Mouse (Mus musculus) CH12.LX (cell line): ENCODE data around the gene Pip5k1b. TPM values are rescaled to one million over a fixed set of nuclear protein-coding genes. Genes with fewer than 3 reads are reported as not detected.

Experiments
- DNase-seq: peaks from one replicate; pipeline ENCODE4 v3.0.0-alpha.2; 2013; ENCODE audit errors: extremely low read depth
- H3K27ac ChIP-seq: 2 replicates; pipeline ENCODE4 v1.5.1; 2012; ENCODE audit warnings: low read depth, mild to moderate bottlenecking, control low read depth, moderate library complexity; ENCODE audit not compliant: insufficient read depth
- H3K27me3 ChIP-seq: replicated peaks from 2 replicates; pipeline ENCODE3; 2012; ENCODE audit warnings: inconsistent platforms
- H3K36me3 ChIP-seq, 2 experiments: replicated peaks in 1 of 2; 2 replicates each; pipeline versions ENCODE3 to v1.6.1; 2012; ENCODE audit warnings: inconsistent platforms in 1 of 2, low read length in 1 of 2, mild to moderate bottlenecking in 1 of 2, mixed read lengths in 1 of 2, moderate library complexity in 1 of 2; ENCODE audit not compliant: control insufficient read depth in 1 of 2, insufficient read depth in 1 of 2
- H3K4me1 ChIP-seq, 2 experiments: 2 replicates each; pipeline ENCODE4 v1.6.1; 2012; ENCODE audit warnings: inconsistent platforms in 1 of 2, moderate library complexity in 1 of 2; ENCODE audit not compliant: insufficient read depth in 2 of 2, control insufficient read depth in 1 of 2
- H3K4me2 ChIP-seq: 2 replicates; pipeline ENCODE4 v1.6.1; 2012; ENCODE audit warnings: low read depth, mild to moderate bottlenecking, control low read depth; ENCODE audit not compliant: poor library complexity, insufficient read depth, severe bottlenecking
- H3K4me3 ChIP-seq, 3 experiments: fragments of 150-350 bp in 1 of 3; sonication (generic) in 1 of 3; replicated peaks in 1 of 3; 2 replicates each; pipeline versions ENCODE3 to v1.5.1; 2011 to 2012; ENCODE audit warnings: low read depth in 2 of 3, low read length in 2 of 3, mild to moderate bottlenecking in 2 of 3, moderate library complexity in 2 of 3, control low read depth in 1 of 3, improper control_type of control experiment in 1 of 3, inconsistent platforms in 1 of 3, mixed read lengths in 1 of 3; ENCODE audit not compliant: poor library complexity in 1 of 3
- H3K79me2 ChIP-seq: replicated peaks from 2 replicates; pipeline ENCODE4 v1.6.1; 2012; ENCODE audit warnings: mild to moderate bottlenecking, moderate library complexity; ENCODE audit not compliant: control insufficient read depth, poor library complexity, insufficient read depth, severe bottlenecking; ENCODE audit errors: extremely low read depth
- H3K9ac ChIP-seq: 2 replicates; pipeline ENCODE4 v1.6.1; 2012; ENCODE audit warnings: low read depth, mild to moderate bottlenecking, control low read depth, moderate library complexity; ENCODE audit not compliant: insufficient read depth
- H3K9me3 ChIP-seq: replicated peaks from 2 replicates; pipeline ENCODE3; 2012; ENCODE audit warnings: low read length, inconsistent platforms, mixed read lengths
- CHD1 ChIP-seq: IDR thresholded peaks from 2 replicates; pipeline ENCODE4 v1.6.1; 2012; ENCODE audit warnings: low read depth, low read length, improper control_type of control experiment, inconsistent platforms
- CHD2 ChIP-seq: IDR thresholded peaks from 2 replicates; pipeline ENCODE4 v1.6.1; 2011; ENCODE audit warnings: low read length, improper control_type of control experiment
- CTCF ChIP-seq, 2 experiments: IDR thresholded peaks in 1 of 2; conservative IDR thresholded peaks in 1 of 2; 2 replicates each; pipeline ENCODE4 v1.5.1; 2011 to 2012; ENCODE audit warnings: low read depth in 2 of 2, low read length in 2 of 2, improper control_type of control experiment in 1 of 2, inconsistent platforms in 1 of 2, mild to moderate bottlenecking in 1 of 2, moderate library complexity in 1 of 2
- ELF1 ChIP-seq: IDR thresholded peaks from 2 replicates; pipeline ENCODE4 v1.6.1; 2014; ENCODE audit warnings: low read depth, mild to moderate bottlenecking, inconsistent platforms, low read length, improper control_type of control experiment
- EP300 ChIP-seq: IDR thresholded peaks from 2 replicates; pipeline ENCODE4 v1.6.1; 2011; ENCODE audit warnings: low read length, improper control_type of control experiment
- ETS1 ChIP-seq: conservative IDR thresholded peaks from 2 replicates; pipeline ENCODE4 v1.6.1; 2012; ENCODE audit warnings: low read depth, mild to moderate bottlenecking, inconsistent platforms, low read length, improper control_type of control experiment, moderate library complexity
- GABPA ChIP-seq: IDR thresholded peaks from 2 replicates; pipeline ENCODE4 v1.6.1; 2012; ENCODE audit warnings: low read depth, low read length, improper control_type of control experiment, inconsistent platforms; ENCODE audit not compliant: insufficient replicate concordance
- HCFC1 ChIP-seq: IDR thresholded peaks from 2 replicates; pipeline ENCODE4 v1.6.1; 2012; ENCODE audit warnings: low read depth, mild to moderate bottlenecking, inconsistent platforms, low read length, improper control_type of control experiment
- IRF4 ChIP-seq: IDR thresholded peaks from 2 replicates; pipeline ENCODE4 v1.6.1; 2014; ENCODE audit warnings: low read depth, mild to moderate bottlenecking, inconsistent platforms, low read length, improper control_type of control experiment
- JUN ChIP-seq: IDR thresholded peaks from 2 replicates; pipeline ENCODE4 v1.6.1; 2011; ENCODE audit warnings: low read depth, mild to moderate bottlenecking, low read length, improper control_type of control experiment, moderate library complexity; ENCODE audit not compliant: insufficient read depth
- KAT2A ChIP-seq: IDR thresholded peaks from 2 replicates; pipeline ENCODE4 v1.6.1; 2012; ENCODE audit warnings: low read length, improper control_type of control experiment, inconsistent platforms; ENCODE audit not compliant: insufficient replicate concordance
- MAFK ChIP-seq: IDR thresholded peaks from 2 replicates; pipeline ENCODE4 v1.6.1; 2011; ENCODE audit warnings: low read length, improper control_type of control experiment; ENCODE audit not compliant: insufficient replicate concordance
- MAZ ChIP-seq: IDR thresholded peaks from 2 replicates; pipeline ENCODE4 v1.6.1; 2012; ENCODE audit warnings: low read depth, mild to moderate bottlenecking, inconsistent platforms, low read length, improper control_type of control experiment, moderate library complexity
- MEF2A ChIP-seq: IDR thresholded peaks from 2 replicates; pipeline ENCODE4 v1.6.1; 2014; ENCODE audit warnings: low read depth, mild to moderate bottlenecking, inconsistent platforms, low read length, improper control_type of control experiment, borderline replicate concordance
- MYC ChIP-seq: IDR thresholded peaks from 2 replicates; pipeline ENCODE4 v1.6.1; 2011; ENCODE audit warnings: low read depth, mild to moderate bottlenecking, improper control_type of control experiment, low read length
- NELFE ChIP-seq: IDR thresholded peaks from 2 replicates; pipeline ENCODE4 v1.6.1; 2011; ENCODE audit warnings: low read depth, low read length, improper control_type of control experiment
- RAD21 ChIP-seq: IDR thresholded peaks from 2 replicates; pipeline ENCODE4 v1.6.1; 2011; ENCODE audit warnings: low read depth, mild to moderate bottlenecking, low read length, improper control_type of control experiment, moderate library complexity
- RCOR1 ChIP-seq: conservative IDR thresholded peaks from 2 replicates; pipeline ENCODE4 v1.6.1; 2012; ENCODE audit warnings: low read depth, mild to moderate bottlenecking, inconsistent platforms, low read length, improper control_type of control experiment
- SMC3 ChIP-seq: IDR thresholded peaks from 2 replicates; pipeline ENCODE4 v1.6.1; 2011; ENCODE audit warnings: low read depth, low read length, improper control_type of control experiment
- USF1 ChIP-seq: IDR thresholded peaks from 2 replicates; pipeline ENCODE4 v1.6.1; 2014; ENCODE audit warnings: low read depth, mild to moderate bottlenecking, inconsistent platforms, low read length, improper control_type of control experiment
- ZKSCAN1 ChIP-seq: IDR thresholded peaks from 2 replicates; pipeline ENCODE4 v1.6.1; 2012; ENCODE audit warnings: low read depth, inconsistent platforms, low read length, improper control_type of control experiment, borderline replicate concordance
- ZMIZ1 ChIP-seq: IDR thresholded peaks from 2 replicates; pipeline ENCODE4 v1.6.1; 2012; ENCODE audit warnings: low read depth, mild to moderate bottlenecking, inconsistent platforms, low read length, improper control_type of control experiment
- ZNF384 ChIP-seq: IDR thresholded peaks from 2 replicates; pipeline ENCODE4 v1.6.1; 2012; ENCODE audit warnings: low read depth, low read length, improper control_type of control experiment, inconsistent platforms
- dilution Hi-C: fragments of 300-500 bp; cut with MboI; formaldehyde crosslinking; loops from 2 replicates; pipeline ENCODE4 v1.14.3; 2020; ENCODE audit warnings: low sequenced_read_pairs; ENCODE audit not compliant: extremely low pct_unique_long_range_greater_than_20kb, extremely low pct_ligation_motif_present
- in situ Hi-C: fragments of 300-500 bp; cut with MboI; formaldehyde crosslinking; loops from 3 replicates; pipeline ENCODE4 v1.14.3; 2019; ENCODE audit warnings: low sequenced_read_pairs, low pct_ligation_motif_present, low pct_unique_long_range_greater_than_20kb, mixed read lengths
- polyA plus RNA-seq: library from polyadenylated mRNA; unstranded; fragments of >175 nt; gene quantifications from 2 replicates; pipeline ENCODE4 v1.2.1, GENCODE M21; 2012; ENCODE audit warnings: low read depth; ENCODE audit not compliant: insufficient read length
- total RNA-seq, 2 experiments: library from RNA; depleted of rRNA; stranded (reverse); fragments of 300-350 nt in 1 of 2; fragments of >200 nt in 1 of 2; gene quantifications; 2 replicates each; pipeline ENCODE4 v1.2.3; 2012 to 2014

Pip5k1b gene
- total and polyA plus RNA-seq, 3 experiments: 1.7 to 2.9 (median 2.0) TPM

- no peak for DNase-seq
- no peak overlapping the region for H3K4me2 ChIP-seq
- in situ Hi-C loops: no loop called here
- H3K9me3 ChIP-seq: no peaks in the 10 kb centered on the region
- no peaks in the 10 kb centered on the region for H3K79me2 ChIP-seq
- no peak overlapping the region for H3K4me3 ChIP-seq
- H3K27ac ChIP-seq: no peak overlapping the region
- no peaks in the 10 kb centered on the region for H3K36me3 ChIP-seq
- no peaks in the 10 kb centered on the region for H3K4me1 ChIP-seq
- no peak for TF ChIP-seq ELF1
- no peak for TF ChIP-seq ETS1
- TF ChIP-seq RCOR1: no peak
- TF ChIP-seq MAZ: no peak
- no peak for TF ChIP-seq KAT2A
- no peak for TF ChIP-seq ZNF384
- TF ChIP-seq IRF4: no peak
- no peak for TF ChIP-seq CHD2
- no peak for TF ChIP-seq MYC
- no peak for TF ChIP-seq ZMIZ1
- TF ChIP-seq MAFK: no peak
- no peak for TF ChIP-seq ZKSCAN1
- TF ChIP-seq CTCF (conservative IDR thresholded peaks at IDR 0.05 in 1 of 2, IDR thresholded peaks at IDR 0.05 in 1 of 2; ENCODE audit: low read depth in 2 of 2, low read length in 2 of 2): no peak
- TF ChIP-seq USF1: no peak
- TF ChIP-seq EP300: no peak
- no peak for TF ChIP-seq HCFC1
- no peak for TF ChIP-seq GABPA
- H3K9ac ChIP-seq: no peak overlapping the region
- no peaks in the 10 kb centered on the region for H3K27me3 ChIP-seq
- dilution Hi-C loops: no loop called here
Measured at GRCm38 (mm10) chr19:24484612-24485194, 71.0 kb downstream of the Pip5k1b start.

GRCm38 (mm10) chr19:24480916-24481315 is 74.8 kb downstream of the Pip5k1b start:
- no peak overlapping the region for H3K9ac ChIP-seq
- no peak overlapping the region for H3K27ac ChIP-seq
- H3K79me2 ChIP-seq: peaks cover 7% of the 10 kb centered on the region
- dilution Hi-C loops (no loop called here), in situ Hi-C loops (no loop called here)
- no peak overlapping the region for H3K4me2 ChIP-seq
- no peak overlapping the region for H3K4me3 ChIP-seq
- no peaks in the 10 kb centered on the region for H3K9me3 ChIP-seq
- peaks cover 7% of the 10 kb centered on the region in 2 experiments; a peak in 2 of 4 replicates for H3K4me1 ChIP-seq
- TF ChIP-seq JUN: no peak
- TF ChIP-seq ELF1: no peak
- TF ChIP-seq SMC3: no peak
- TF ChIP-seq MEF2A: no peak
- TF ChIP-seq KAT2A: no peak
- TF ChIP-seq NELFE: no peak
- TF ChIP-seq ZKSCAN1: no peak
- TF ChIP-seq RAD21: no peak
- no peak for TF ChIP-seq CHD1
- TF ChIP-seq, all 38 proteins: peak for 0
- no peaks in the 10 kb centered on the region for H3K27me3 ChIP-seq
- H3K36me3 ChIP-seq: peaks cover 0 to 2% of the 10 kb centered on the region in 2 experiments
- no peak for DNase-seq
